Mouse (Mus musculus) limb, embryonic 10.5 days (tissue): ENCODE measurements around the gene Tbc1d30. TPM values are rescaled to one million over a fixed set of nuclear protein-coding genes. Genes with fewer than 3 reads are reported as not detected.
"Not testable (repeated sequence)": the region's sequence is repeated elsewhere in the genome, so short reads cannot be mapped to it uniquely, and the experiment has no call there.

Experiments
- DNase-seq: peaks from one replicate; pipeline ENCODE4 v3.0.0-alpha.2; 2017; ENCODE audit warnings: low spot score
- H3K27ac ChIP-seq: fragments of 300-500 bp; sonication (generic); 2 replicates; pipeline ENCODE4 v1.5.1; 2016; ENCODE audit warnings: mild to moderate bottlenecking
- H3K27me3 ChIP-seq: fragments of 300-500 bp; sonication (generic); 2 replicates; pipeline ENCODE4 v1.6.1; 2016; ENCODE audit warnings: low read depth, mild to moderate bottlenecking; ENCODE audit not compliant: poor library complexity, severe bottlenecking
- H3K36me3 ChIP-seq: fragments of 300-500 bp; sonication (generic); 2 replicates; pipeline ENCODE4 v1.6.1; 2016; ENCODE audit warnings: mild to moderate bottlenecking, moderate library complexity
- H3K4me1 ChIP-seq: fragments of 300-500 bp; sonication (generic); 2 replicates; pipeline ENCODE4 v1.6.1; 2016
- H3K4me3 ChIP-seq: fragments of 300-500 bp; sonication (generic); 2 replicates; pipeline ENCODE4 v1.5.1; 2016; ENCODE audit warnings: mild to moderate bottlenecking, moderate library complexity
- H3K9me3 ChIP-seq: fragments of 300-500 bp; sonication (generic); replicated peaks from 2 replicates; pipeline ENCODE4 v1.6.1; 2016; ENCODE audit warnings: mild to moderate bottlenecking
- WGBS: fragments of 180-500 bp; shearing (Covaris S2); methylation state at CpG from one replicate; pipeline ENCODE4 v1.1.7; 2016; 5-methylcytosine and 5-hydroxymethylcytosine counted together
- polyA plus RNA-seq: library from polyadenylated mRNA; unstranded; fragments of >200 nt; fragmentation: Nextera tagmentation; extraction: Ambion mirVana; gene quantifications from 2 replicates; pipeline ENCODE4 v1.2.1, GENCODE M21; 2016

Gene Tbc1d30
- polyA plus RNA-seq, 1 experiment from 2014 or later = 0.50 TPM

DNA sequence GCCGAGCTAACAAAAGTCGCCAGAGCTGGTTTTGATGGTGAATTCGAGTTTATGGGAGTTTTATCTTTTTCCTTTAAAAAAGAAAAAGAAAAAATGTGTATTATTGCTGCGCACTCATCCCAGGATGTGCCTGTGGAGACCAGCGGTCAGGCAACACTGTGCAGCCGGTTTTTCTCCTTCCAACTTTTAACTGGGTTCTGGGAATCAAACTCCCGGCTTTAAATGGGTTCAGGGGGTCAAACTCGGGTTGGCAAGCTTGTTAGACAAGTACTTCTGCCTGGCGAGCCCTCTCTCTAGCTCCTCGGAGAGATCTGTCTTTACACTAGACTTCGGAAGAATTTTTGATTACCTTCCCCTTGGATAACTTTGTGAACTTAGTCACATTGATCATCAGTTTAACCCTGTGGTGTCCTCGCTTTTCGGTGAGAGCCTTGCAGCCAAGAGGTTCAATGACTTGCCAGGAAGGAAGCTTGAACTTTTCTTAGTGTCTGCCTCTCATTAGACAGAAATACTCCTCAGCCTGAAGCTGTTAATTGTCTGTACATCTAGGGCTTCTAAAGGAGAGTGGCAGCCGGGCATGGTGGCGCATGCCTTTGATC is 713 bp upstream of the Tbc1d30 start:
- Histone ChIP-seq H3K27me3 (peaks cover 53% of the 10 kb centered on the region), H3K36me3 (no peaks in the 10 kb centered on the region)
- DNase-seq = no peak

DNA sequence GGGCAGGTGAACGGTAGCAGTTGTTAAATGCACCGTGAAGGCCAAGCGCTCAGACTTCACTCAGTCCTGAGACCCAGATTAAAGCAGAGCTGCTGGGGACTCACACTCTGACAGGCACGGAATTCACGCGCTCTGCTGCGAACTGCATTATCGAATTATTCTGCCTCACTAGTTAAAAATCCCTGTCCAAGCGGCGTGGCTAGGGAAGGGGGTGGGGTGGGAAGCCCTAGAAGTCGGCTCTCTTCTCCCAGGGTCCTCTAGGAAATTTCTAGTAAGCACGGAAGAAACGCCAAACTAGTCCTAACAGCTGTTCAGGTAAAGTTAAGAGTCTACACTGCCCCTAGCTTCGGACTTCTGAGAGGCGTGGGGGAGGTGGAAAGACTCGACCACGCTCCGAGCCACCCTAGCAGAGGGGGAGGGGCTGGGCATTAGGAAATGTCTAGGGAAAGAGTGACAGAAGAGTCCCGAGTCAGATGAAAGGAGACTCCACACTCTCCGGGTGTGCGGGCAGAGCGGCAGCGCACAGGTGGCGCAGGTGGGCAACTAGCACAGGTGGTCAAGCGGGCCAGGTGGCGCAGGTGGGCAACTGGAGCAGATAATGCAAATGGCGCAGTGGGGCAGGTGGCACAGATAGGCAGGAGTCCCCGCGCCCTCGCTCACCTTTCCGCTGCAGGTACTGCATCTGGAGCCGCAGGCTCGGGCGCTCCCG is 567 bp downstream of the Tbc1d30 start:
- Histone ChIP-seq H3K4me3 (peak overlapping the region; percentile 63), H3K36me3 (no peaks in the 10 kb centered on the region), H3K4me1 (peaks cover 21% of the 10 kb centered on the region), H3K27me3 (peaks cover 54% of the 10 kb centered on the region), H3K27ac (peak overlapping the region; percentile 37), H3K9me3 (no peaks in the 10 kb centered on the region)
- peak; percentile 57 for DNase-seq
- 2% methylated on average over 35 of the region's 35 CpGs for WGBS

More for the DNA sequence above, 713 bp upstream of the Tbc1d30 start:
- 35% methylated on average over 15 of the region's 15 CpGs for WGBS
- H3K9me3 ChIP-seq = no peaks in the 10 kb centered on the region
- peak overlapping the region; percentile 63 for H3K4me3 ChIP-seq
- peaks cover 21% of the 10 kb centered on the region for H3K4me1 ChIP-seq
- H3K27ac ChIP-seq = no peak overlapping the region

DNA sequence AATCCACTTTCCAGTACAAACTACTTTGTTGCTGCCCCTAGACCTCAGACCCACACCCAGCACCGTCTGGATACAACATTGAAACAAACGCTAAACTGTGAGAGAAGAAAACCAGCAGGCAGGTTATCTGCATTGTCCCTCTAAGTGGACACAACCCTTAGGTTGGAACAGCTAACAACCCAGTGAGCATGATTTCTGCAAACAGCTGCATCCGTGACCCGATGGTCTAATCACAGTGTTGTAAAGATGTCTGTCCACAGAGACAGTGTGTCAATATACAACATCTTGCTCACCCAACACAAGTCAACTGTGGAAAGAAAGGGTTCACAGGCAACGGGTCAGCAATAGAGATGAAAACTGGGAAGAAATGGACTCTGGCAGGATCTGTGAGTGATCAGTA is 1.8 kb downstream of the Tbc1d30 start:
- Histone ChIP-seq H3K4me3 (no peak overlapping the region), H3K27ac (no peak overlapping the region)
- 53% methylated on average over 5 of the region's 5 CpGs for WGBS

DNA sequence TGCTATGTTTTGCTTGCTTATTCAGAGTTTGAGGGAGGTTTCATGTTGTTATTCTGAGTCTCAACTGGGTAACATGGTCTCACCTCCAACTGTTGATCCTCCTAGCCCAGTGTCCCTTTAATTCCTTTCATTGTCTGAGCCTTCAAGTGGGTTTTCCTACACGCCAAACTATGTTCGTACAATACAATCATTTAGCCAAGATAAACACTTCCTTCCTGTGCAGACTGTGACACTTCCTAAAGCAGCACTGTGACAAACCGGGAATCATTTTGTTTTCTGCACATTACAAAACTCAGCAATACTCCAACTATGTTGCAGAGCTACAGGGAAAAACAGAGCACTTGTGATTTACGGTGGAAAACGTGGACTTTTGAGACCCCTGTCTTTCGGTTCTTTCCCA is 7.2 kb downstream of the Tbc1d30 start:
- no peak for DNase-seq
- H3K4me1 ChIP-seq = peaks cover 11% of the 10 kb centered on the region
- WGBS = 81% methylated on average over 6 of the region's 6 CpGs
- no peak overlapping the region for H3K4me3 ChIP-seq
- H3K36me3 ChIP-seq = no peaks in the 10 kb centered on the region
- peaks cover 13% of the 10 kb centered on the region for H3K27me3 ChIP-seq
- H3K9me3 ChIP-seq = no peaks in the 10 kb centered on the region
- H3K27ac ChIP-seq = no peak overlapping the region

More for the DNA sequence above, 1.8 kb downstream of the Tbc1d30 start:
- no peak for DNase-seq
- no peaks in the 10 kb centered on the region for H3K36me3 ChIP-seq
- peaks cover 21% of the 10 kb centered on the region for H3K4me1 ChIP-seq
- H3K27me3 ChIP-seq = peaks cover 54% of the 10 kb centered on the region
- H3K9me3 ChIP-seq = no peaks in the 10 kb centered on the region

DNA sequence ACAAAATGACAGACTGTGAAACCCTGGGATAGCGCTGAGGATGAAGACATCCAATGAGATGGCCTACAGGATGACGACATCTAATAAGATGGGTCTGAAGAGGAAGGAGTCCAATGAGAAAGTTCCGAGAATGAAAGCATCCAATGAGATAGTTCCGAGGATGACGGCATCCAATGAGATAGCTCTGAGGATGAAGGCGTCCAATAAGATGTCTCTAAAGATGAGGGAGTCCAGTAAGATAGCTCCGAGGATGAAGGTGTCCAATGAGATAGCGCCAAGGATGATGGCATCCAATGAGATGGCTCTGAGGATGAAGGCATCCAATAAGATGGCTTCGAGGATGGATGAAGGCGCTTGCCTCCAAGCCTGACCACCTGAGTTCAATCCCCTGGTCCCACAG is 8.8 kb downstream of the Tbc1d30 start:
- no peak overlapping the region for H3K27ac ChIP-seq
- 96% methylated on average over 10 of the region's 10 CpGs for WGBS
- no peak for DNase-seq
- no peaks in the 10 kb centered on the region for H3K9me3 ChIP-seq
- H3K4me3 ChIP-seq = no peak overlapping the region
- H3K36me3 ChIP-seq = no peaks in the 10 kb centered on the region
- H3K27me3 ChIP-seq = 0 out of 2 replicates have a peak, but pooled peaks cover 3% of the 10 kb centered on the region
- H3K4me1 ChIP-seq = peaks cover 11% of the 10 kb centered on the region

DNA sequence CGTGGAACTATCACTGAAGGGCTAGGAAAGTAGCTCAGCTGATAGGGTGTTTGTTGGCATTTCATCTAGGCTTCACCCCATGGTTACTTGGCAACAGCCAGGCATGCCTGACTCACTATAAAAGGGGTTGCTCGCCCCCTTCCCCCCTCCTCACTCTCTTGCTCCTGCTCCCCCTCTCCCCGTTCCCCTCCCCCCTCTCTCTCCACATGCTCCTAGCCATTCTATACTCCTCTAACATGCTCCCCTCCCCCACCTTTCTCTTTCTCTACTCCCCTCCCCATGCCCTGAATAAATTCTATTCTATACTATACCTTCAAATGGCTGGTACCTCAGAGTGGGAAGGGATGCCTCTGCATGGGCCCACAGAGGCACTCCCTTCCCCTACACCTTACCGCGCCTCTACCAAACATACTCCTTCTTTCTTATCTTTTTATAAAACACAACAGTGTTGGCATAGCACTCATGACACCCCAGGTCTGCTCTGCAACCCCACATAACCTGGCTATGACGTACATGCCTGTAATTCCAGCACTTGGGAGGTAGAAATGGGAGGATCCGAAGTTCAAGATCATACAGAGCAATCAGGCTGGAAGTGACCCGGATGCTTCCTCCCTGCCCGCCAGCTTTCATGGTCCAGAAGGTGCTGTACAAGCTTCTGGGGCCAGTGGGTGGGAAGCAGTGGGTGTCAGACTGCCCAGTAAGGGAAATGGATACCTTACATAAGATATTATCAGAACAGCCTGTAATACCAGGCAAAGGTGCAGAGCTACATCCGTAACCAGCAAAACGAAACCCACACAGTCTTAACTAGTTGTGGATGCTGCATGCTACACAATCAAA is 10.1 kb downstream of the Tbc1d30 start:
- H3K36me3 ChIP-seq = no peaks in the 10 kb centered on the region
- H3K9me3 ChIP-seq = no peaks in the 10 kb centered on the region
- 72% methylated on average over 11 of the region's 11 CpGs for WGBS
- H3K27ac ChIP-seq = no peak overlapping the region
- no peaks in the 10 kb centered on the region for H3K27me3 ChIP-seq
- DNase-seq = no peak
- H3K4me1 ChIP-seq = peaks cover 8% of the 10 kb centered on the region
- no peak overlapping the region for H3K4me3 ChIP-seq

DNA sequence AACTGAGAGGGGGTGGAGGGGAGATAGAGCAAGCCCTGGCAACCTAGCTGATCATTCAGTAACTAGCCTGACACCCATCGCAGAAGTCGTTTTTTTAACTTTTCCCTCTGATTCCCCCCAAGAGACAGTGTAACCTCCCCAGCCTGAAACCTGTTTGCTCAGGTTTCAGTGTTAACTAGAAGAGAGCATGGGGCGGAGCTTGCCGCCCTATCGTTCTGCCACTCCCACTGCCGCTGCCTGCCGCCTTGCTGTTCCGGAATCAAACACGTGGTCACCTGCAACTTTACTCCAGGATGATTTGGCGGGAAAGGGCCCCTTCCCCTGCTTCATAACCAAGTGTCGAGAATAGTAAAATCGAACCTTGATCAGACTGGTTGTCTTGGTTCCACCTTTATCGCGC is 14.5 kb downstream of the Tbc1d30 start:
- H3K27me3 ChIP-seq, DNase-seq, H3K4me1 ChIP-seq, H3K4me3 ChIP-seq, H3K36me3 ChIP-seq, H3K27ac ChIP-seq, H3K9me3 ChIP-seq: not testable (repeated sequence)
- WGBS = 66% methylated on average over 14 of the region's 14 CpGs

DNA sequence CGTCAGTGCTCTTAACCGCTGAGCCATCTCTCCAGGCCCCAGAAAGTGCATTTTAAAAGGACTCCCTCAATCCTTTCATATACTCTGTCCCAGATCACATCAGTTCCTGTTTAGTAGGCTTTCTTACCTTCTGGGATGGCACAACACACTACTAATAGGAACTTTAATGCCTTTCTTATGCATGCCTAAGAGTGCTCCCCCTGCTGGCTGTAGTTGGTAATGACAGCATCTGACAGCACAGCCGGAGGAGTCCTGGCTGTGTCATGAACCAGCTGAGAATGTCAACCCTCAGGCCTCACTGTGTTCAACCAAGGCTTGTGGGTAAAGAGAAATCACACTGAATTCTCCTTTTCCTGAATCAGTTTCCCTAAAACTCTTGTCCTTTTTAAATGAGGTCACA is 16.5 kb downstream of the Tbc1d30 start:
- no peaks in the 10 kb centered on the region for H3K4me1 ChIP-seq
- H3K36me3 ChIP-seq = no peaks in the 10 kb centered on the region
- no peak overlapping the region for H3K27ac ChIP-seq
- no peaks in the 10 kb centered on the region for H3K27me3 ChIP-seq
- no peak overlapping the region for H3K4me3 ChIP-seq
- WGBS = 79% methylated on average over 3 of the region's 3 CpGs
- peak; percentile 66 for DNase-seq
- H3K9me3 ChIP-seq = no peaks in the 10 kb centered on the region

DNA sequence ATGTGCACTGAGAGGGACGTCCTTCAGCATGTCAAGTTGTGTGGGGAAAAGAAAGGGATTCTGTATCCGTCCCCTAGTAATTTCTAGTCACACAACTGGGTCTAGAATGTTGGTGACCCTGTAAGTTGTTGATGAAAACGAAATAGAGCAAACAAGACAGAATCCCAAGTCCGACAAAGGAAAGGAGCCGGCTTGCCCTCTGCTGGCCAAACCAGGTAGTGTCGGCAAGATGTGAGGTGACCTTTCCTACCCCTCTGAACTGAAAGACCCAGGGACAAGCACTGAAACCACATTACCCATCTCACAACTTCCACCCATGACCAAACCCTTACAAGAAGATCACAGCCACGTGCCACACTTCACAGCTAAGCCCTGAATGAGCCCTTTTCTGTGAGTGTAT is 20.1 kb downstream of the Tbc1d30 start:
- Histone ChIP-seq H3K27ac (no peak overlapping the region), H3K27me3 (no peaks in the 10 kb centered on the region), H3K36me3 (no peaks in the 10 kb centered on the region), H3K4me3 (no peak overlapping the region), H3K4me1 (no peaks in the 10 kb centered on the region), H3K9me3 (no peaks in the 10 kb centered on the region)
- peak; percentile 84 for DNase-seq
- WGBS = 12% methylated on average over 7 of the region's 7 CpGs

DNA sequence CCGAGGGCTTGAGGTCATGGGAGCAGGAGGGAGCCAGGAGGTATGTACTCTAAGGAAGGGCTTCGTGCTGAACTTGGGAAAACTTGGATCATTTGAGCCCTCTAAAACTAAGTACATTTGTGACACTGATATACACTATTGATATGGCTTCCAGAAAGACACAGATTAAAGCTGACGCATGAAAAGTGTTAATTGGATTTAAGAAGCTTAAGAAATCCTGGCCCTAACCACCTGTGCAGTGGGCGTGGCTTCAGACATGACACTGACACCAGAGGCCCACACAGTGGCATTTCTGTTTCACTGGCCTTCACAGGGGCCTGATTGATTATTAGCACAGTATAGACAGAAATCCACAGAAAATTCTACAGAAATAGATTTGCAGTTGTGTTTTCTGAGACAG is 21.5 kb downstream of the Tbc1d30 start:
- 81% methylated on average over 4 of the region's 4 CpGs for WGBS
- Histone ChIP-seq H3K4me3 (no peak overlapping the region), H3K9me3 (no peaks in the 10 kb centered on the region), H3K27ac (no peak overlapping the region), H3K27me3 (no peaks in the 10 kb centered on the region), H3K4me1 (no peaks in the 10 kb centered on the region), H3K36me3 (no peaks in the 10 kb centered on the region)
- DNase-seq = no peak

DNA sequence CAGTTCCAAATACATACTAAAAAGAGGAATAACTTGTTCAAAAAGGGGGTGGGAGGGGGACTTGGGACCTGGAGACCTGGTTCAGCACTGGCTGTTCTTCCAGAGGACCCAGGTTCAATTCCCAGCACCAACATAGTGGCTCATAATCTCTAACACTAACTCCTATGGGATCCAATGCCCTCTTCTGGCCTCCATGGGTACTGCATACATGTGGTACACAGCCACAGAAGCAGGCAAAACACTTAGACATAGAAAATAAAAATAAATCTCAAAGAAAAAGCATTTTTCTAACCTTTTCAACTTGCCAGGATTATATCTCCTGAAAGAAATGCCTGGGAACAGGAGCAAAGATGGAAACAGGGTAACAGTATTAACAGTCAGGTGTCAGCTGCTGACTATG is 24.9 kb downstream of the Tbc1d30 start:
- DNase-seq = no peak
- no peaks in the 10 kb centered on the region for H3K9me3 ChIP-seq
- H3K27ac ChIP-seq = no peak overlapping the region
- no peaks in the 10 kb centered on the region for H3K36me3 ChIP-seq
- H3K27me3 ChIP-seq = no peaks in the 10 kb centered on the region
- H3K4me1 ChIP-seq = no peaks in the 10 kb centered on the region
- H3K4me3 ChIP-seq = no peak overlapping the region

DNA sequence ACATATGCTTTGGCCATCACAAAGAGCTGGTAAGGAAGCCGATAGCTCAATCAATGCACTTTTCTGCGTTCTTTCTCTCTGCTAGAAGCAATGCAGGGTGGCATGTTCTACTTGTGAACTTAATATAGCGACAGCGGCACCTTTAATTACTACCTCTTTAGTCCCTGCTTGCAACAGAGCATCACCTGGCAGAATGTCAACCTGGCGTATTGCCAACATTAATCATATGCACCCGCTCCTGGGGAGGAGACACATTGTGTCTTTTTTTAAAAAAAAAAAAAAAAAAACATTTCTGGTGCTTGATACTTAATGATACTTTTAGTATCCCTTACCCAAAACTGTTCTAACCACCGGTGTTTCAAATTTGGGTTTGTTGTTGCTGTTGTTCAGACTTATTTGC is 27.6 kb downstream of the Tbc1d30 start:
- WGBS = 88% methylated on average over 7 of the region's 7 CpGs
- H3K9me3 ChIP-seq = no peaks in the 10 kb centered on the region
- DNase-seq = no peak

DNA sequence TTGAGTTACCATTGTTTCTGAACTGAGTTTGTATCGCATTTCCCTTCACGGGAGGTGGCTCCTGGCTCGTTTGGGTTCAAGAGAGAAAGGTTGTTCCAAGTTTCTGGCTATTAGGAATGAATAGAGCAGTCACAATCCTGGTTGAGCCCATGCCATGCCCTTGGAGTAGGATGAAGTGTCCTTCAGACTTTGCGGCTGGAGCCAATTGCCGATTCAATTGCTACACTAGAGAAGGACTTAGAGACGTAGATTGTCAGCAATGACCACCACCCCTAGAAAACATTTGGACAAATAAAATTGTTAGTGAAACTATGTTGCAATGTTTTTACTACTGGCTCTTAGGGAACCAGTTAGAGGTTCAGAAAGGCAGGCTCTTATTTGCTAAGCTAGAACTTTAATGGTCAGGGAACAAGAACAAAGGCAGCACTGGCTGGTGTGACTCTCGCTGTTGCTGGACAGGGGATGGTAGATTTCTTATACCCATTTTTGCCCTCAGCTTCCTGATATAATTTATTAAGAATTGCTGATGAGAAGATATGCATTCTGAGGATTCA is 32.6 kb downstream of the Tbc1d30 start:
- peaks cover 31% of the 10 kb centered on the region for H3K27me3 ChIP-seq
- H3K27ac ChIP-seq = no peak overlapping the region
- no peak for DNase-seq
- H3K36me3 ChIP-seq = no peaks in the 10 kb centered on the region
- H3K4me3 ChIP-seq = no peak overlapping the region
- peaks cover 9% of the 10 kb centered on the region for H3K4me1 ChIP-seq
- 87% methylated on average over 7 of the region's 7 CpGs for WGBS
- no peaks in the 10 kb centered on the region for H3K9me3 ChIP-seq

More for the DNA sequence above, 27.6 kb downstream of the Tbc1d30 start:
- Histone ChIP-seq H3K36me3 (no peaks in the 10 kb centered on the region), H3K27ac (no peak overlapping the region), H3K4me1 (no peaks in the 10 kb centered on the region), H3K27me3 (no peaks in the 10 kb centered on the region), H3K4me3 (no peak overlapping the region)
